Mouse (Mus musculus) cerebellum, postnatal 36 days (tissue): ENCODE measurements around the gene Akap11.

Experiments
- DNase-seq, 2 experiments: peaks; one replicate each; pipeline ENCODE4 v3.0.0; 2021 to 2022; ENCODE audit warnings: mixed read lengths in 2 of 2

Akap11 gene

DNA sequence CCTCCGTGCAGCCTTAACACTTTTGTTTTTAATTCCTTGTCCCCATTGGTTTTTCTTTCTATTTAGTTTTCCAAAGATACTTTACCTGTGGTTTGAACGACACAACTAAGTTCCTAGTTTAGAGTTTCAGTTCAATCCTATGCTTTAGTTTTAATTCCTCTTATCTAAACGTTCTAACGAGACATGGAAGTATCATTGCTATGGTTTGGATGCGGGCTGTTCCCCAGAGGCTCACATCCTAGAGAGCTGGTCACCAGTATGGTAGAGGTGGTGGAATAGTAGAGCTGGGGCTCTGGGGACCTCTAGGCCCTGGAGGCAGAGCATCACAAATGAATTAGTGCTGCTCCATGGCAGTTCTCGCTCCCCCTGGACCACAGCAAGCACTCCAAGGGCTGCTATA lies 9.7 kb downstream of the Akap11 start:
- DNase-seq = no peak

DNA sequence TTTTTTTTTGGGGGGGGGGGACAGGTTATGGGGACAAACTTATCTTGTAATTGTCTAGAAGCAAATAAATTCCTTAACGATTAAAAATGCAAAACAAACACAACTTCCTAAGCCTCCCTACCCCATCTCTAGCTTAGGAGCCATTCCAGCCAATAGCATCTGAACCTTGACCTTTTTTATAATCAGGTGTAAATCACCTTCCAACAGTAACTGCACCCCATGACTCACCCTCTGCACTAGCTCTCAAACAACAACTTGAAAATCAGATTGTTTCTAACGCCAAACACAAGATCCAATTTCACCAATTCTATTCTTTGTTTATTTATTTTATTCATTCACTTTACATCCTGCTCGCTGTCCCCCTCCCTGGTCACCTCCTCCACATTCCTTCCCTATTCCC lies 10.1 kb downstream of the Akap11 start:
- no peak for DNase-seq

DNA sequence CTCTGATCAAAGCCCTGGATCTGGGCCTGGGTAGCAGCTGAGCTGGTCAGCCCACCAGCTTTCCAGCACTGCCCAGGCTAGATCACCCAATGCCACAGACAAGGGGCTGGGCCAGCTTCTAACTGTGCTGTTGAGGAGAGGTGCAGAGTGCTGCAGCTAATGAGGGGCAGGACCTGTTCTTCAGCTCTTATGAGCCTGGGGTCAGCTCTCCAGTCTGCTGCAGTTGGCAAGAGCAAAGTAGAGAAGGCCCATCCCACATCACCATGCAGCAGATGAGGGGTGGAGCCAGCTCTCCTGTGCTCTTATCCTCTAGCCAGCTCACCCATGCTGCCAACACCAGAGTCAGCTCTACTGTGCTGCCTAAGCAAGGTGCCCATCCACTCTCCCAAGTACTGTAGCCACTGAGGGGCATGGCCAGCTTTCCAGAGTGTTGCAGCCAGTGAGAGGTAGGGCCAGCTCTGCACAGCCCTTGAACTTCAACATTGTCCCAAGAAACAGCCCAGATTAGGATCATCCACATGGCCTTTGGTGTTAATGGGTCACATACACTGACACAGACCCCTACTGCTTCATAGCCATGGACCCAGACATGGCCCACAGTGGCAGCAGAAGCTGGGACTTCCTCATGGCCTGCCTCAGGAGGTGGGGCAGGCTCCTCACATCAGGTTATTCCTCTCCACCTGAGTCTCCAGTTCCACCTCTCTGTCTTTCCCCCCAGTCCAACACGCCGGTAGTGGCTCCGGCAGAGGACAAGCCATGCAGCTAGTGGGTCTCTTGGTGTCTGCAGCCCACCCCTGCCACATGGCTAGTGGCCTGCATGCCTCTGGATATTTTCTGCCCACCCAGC lies 10.8 kb downstream of the Akap11 start:
- peak in 1 of 2 experiments; percentile 13 for DNase-seq

DNA sequence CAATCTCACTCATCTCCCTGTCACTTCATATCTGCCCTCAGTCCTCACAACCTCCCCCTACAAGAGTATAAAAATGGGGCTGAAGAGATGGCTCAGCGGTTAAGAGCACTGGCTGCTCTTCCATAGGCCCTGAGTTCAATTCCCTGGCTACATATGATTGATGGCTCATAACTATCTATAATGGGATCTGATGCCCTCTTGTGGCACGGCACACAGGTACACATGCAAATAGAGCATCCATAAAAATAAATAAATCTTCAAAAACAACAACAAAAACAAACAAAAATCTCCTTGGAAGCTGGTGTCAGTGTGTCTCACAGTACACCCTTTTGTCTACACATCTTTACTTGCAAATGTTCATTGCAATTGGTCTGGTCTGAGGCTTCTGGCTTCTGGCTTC lies 11.5 kb downstream of the Akap11 start:
- no peak for DNase-seq

DNA sequence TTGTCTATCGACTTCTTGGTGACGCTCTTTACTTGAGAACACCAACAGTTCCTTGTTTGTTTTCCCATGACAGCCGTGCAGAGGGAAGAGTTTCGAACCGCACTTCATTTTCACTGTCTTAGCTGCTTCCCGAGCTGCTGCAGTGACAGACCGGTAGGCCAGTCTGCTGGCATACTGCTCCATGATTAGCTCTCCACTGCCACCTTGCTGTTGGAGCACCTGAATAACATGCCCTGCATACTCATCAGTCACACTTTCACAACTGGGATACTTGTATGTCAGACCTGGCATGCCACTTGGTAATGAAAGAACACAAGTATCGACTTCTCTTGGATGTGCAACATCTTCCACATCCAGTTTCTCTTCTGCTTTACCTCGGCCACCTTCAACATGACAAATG lies 25.9 kb downstream of the Akap11 start:
- no peak for DNase-seq

DNA sequence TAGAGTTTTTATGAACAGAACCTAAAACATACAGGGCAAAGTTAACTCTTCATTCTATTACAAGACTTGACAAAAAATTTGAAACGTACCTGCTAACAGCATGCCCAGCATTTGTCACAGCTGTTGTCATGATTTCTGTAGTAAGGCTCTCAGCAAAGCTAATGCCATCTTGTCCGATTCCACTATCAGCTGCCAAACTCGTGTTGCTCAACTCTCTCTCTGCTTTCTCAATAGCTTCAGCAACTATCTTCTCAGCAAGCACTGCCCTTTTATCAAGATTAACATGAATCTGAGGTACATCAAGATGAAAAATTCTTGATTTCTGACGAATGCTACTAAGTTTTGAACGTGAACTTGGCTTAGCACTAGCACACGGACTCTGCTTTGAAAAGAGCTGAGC lies 26.8 kb downstream of the Akap11 start:
- DNase-seq = no peak

DNA sequence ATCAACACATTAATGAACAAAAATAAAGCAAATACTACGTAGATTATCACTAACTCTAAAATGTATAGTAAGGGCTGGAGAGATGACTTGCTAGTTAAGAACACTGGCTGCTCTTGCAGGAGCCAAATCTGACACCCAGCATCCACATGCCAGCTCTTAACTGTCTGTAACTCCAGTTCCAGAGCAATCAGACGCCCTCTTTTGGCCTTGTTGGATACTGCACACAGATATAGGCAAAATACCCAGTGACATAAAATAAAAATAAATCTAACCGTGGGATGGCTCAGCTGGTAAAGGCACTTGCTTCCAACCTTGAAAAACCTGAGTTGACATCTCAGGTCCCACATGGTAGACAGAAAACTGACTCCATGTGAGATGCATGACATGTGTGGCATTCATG lies 36.0 kb downstream of the Akap11 start:
- DNase-seq = no peak

DNA sequence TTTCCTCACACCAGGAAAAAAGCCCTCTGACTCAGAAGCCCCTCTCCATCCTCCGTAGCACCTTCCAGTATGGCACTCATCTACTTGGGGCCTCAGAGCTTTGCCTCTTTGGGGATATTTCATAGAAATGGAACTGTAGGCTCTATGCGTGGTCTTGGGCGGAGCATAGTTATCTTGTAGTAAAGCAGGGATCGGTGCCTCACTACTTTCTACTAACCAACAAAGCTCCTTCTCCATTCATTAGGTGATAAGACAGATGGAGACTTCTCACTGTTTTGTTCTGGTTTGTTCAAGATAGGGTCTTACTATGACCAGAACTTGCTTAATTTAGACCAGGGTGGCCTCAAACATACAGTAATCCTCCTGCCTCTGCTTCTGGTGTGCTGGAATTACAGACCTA lies 39.9 kb downstream of the Akap11 start:
- DNase-seq = no peak

DNA sequence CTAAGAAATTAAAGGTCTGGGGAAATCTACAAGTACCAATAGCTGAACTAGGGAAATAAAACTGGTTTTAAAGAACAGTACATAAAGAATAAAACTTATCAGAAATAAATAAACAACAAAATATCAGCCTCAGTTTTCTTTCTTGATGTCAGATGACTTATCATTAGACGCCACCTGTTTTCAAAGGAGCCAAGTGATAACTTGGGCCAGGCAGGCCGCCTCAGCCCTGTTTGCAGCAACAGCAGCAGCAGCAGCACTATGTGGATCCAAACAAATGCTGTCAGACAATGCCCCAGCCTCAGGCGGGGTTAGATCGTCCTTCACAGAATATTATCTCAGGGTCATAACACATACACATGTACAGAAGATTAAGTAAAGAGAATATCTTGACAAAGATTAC lies 41.4 kb downstream of the Akap11 start:
- DNase-seq = no peak

DNA sequence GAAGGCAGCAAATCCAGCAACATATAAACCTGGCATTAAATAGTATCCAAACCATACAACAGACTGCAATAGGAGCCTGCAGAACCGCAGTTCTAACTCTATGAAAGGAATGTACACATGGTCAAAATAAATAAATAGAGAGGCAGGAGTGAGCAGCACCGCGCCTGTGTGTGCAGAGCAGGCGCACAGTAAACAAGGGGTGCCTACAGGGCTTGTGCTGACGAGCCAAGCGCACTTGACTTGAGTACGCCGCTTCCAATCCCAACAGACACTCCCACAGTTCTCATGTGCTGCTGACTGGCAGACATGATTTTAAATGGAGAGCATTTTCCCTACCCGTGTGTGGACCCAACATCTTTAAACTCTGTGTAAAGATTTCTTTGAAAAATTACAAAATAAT lies 44.0 kb downstream of the Akap11 start:
- DNase-seq = no peak

DNA sequence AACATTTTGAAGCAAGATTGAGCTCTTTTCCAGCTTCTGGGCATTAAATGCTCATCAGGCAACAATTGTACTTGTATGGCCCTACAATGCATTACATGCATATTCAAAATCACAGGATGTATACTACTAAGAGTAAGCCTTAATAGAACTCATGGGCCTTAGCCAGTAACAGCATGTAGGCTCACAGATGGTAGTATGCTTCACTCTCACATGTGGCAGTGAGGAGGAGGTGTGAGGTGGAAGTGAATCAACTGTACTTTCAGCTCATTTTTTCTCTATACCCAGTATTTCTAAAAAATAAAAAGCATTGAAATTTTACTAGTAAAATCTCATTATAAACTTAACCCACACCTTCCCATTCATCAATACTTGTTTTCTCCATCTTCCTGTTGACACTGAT lies 45.2 kb downstream of the Akap11 start:
- no peak for DNase-seq

DNA sequence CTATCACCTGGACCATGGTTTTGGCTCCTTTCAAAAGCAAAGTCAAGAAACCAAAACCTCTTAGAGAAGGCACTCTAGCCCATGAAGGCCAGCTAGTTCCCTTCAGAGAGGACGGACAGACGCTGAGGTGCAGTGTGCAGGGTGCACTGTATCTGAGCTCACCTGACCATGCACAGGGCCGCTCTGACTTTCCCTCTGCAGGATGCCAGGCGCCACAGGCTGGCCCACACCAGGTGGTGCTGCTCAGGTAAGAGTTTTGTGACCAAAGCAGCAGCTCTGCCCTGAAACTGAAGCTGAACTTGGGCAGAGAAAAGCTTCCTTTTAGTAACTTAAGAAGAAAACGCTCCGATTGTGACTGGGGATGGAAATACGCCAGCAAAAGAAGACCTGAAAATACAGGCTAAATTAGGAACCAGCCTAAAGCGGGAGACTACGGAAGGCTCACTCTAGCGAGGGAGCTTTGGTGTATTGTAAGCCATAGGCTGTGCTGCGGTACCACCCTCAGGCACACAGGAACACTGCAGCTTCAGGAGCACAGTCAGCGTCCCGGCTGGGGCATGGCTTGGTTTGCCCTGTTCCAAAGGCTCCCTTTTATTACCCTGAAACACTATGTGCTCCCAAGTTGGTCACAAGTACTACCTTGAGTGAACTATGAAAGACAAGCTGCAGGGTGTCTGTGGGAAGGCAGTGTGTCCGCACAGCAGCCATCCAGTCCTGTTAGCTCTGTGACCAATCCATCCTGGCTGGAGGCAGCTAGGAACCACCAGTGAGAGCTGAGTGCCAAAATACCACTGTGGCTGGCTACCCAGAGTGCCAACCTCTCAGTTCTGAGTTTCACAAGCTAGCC lies 54.0 kb downstream of the Akap11 start:
- peak; percentile 45 to 52 for DNase-seq

DNA sequence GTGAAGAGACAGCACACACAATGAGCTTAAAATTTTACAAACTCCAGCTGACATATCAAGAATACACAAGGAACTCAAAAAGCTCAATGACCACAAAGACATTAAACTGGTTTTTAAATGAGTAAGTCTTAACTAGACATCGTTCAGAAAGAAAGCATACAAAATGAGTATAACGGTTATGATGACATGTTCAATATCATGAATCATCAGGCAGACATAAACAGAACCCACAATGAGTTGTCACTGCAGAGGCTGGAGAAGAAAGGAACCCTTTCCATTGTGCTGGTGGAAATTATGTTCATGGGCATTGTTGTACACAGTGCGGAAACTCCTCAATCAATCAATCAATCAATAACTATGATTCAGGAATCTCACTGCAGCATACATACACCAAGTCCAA lies 62.5 kb downstream of the Akap11 start:
- DNase-seq = no peak

DNA sequence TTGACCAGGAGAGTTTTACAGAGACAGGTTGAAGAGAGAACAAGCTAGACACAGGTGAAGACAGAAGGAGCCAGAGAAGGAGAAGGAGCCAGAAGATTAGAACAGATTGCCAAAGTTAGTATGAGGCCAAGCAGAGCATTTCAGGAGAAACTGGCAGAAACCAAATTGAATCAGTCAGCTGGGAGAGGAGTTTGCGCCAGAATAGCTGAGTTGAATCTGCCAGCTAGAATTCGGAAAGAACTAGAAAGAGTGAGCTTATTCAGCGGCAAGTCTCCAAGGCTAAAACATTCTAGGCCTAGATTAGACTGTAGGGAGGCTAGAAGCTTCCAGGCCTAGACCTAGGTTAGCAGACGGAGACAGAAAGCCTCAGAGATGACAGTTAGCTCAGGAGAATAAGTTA lies 65.9 kb downstream of the Akap11 start:
- no peak for DNase-seq

DNA sequence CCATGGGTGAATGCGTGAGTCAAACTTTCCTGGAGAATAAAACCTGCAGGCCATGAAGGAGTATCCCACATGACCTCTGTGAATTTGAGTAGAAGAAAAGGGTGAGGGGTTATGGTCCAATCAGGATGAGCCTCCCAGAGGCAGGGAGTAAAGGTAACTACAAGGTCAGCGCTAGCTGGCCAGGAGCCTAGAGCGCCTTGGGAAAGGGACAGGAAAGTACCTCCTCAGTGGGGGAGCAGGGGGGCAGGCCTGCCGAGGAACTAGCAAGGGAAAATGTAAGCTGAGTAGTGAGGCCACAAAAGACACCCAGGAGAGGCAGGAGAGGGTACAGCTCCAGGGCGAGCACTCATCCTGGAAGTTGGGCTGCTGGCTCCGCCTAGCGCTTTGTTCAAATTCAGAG lies 67.6 kb downstream of the Akap11 start:
- no peak for DNase-seq

DNA sequence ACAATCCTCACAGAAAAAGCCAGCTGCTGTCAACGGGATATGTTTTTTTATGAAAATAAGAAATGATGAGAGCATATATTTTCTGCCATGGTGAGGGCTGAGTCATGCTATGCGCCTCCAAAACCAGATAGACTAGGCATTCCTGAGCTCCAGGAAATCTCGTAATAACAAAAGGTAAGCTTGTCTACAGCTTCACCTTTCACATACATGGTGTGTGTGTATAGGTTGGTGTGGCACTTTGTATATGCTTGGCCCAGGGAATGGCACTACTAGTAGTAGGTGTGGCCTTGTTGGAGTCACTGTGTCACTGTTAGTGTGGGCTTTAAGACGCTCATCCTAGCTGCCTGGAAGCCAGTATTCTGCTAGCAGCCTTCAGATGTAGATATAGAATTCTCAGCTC lies 68.6 kb downstream of the Akap11 start:
- DNase-seq = no peak

DNA sequence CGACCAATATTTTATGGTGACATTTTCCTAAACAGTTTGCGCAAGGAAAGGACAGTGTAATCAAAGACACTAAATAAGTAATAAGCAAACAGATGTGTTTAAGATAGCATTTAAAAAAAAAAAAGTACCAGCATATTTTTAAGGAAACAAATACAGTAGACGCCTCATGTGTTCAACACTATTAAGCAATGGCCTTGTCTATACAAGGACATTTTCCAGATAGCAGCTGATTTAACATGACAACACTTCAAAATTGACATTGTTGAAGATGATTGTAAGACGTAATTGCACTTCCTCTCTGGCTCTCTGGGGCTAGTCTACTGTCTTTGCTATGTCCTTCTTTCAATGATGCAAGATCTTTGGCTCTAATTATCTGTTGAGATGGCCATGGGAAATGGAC lies 72.3 kb downstream of the Akap11 start:
- DNase-seq = no peak

DNA sequence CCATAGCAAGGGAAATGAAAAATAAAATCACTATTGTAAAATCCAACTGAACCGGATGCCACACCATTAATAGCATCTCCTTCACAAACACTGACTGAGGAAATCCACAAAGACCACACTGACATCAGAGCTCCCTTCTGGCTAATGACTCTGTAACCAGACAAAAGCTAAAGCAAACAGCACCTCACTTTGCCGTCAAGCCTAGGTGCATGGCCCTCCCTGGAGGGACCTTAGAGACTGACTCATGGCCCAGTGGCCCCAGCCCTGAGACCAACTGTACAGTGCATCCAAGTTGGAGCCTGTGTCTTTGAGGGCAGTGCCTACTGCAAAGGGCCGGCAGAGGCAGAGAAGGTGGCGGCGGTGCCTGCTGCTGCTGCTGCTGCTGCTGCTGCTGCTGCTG lies 77.5 kb downstream of the Akap11 start:
- DNase-seq = no peak

DNA sequence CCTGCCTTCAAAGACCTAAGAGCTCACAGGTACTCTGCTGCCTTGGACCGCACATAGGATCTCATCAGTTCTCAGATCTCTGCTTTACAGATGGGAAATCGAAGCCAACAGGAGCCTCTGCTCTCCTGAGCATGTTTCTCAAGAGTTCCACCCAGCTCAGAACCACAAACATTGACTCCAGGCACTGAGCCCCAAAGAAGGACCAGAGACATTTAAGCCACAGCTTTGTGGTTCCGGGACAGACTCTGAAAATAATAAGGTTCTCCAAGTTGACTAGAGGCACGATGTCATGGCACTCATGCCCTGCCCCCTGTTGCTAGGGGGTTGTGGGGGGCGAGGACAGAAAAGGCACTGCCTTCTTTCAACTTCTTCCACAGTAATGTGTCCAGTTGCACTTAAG lies 77.9 kb downstream of the Akap11 start:
- no peak for DNase-seq

DNA sequence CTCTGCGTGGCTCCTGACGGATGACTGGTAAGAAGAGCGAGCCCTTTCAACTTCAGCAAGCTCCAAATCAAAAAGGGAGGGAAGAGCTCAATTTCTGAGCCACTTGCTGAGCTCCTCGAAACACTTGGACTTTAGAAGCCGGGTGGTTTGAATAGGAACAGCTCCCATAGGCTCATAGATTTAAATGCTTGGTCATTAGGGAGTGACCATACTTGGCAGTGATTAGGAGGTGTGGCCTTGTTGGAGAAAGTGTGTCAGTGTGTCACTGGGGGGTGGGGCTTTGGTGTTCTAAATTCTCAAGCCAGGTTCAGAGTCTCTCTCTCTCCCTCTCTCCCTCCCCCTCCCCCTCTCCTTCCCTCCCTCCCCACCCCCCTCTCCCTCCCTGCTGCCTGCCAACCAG lies 81.6 kb downstream of the Akap11 start:
- DNase-seq = no peak

DNA sequence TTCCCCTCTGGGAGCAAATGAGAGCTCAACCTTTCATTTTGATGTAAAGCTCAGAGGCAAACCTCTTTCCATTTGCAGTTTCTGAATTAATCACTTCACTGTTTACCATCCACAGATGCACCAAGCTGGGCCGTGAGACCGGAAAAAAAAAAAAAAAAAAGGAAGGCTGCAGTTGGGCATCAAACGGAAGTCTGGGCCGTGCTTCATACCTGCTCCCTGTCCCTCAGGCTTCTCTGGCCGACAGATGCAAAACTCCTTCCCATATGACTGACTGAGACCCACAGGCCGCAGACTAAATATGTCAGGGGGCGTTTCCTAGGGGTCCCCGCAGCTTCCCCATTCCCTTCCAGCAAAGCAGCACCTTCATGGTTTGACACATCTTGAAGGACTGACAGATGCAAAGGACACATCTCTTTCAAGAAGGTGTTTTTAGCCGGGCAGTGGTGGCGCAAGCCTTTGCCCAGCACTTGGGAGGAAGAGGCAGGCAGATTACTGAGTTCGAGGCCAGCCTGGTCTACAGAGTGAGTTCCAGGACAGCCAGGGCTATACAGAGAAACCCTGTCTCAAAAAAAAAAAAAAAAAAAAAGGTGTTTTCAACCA lies 87.7 kb downstream of the Akap11 start:
- DNase-seq = no peak

DNA sequence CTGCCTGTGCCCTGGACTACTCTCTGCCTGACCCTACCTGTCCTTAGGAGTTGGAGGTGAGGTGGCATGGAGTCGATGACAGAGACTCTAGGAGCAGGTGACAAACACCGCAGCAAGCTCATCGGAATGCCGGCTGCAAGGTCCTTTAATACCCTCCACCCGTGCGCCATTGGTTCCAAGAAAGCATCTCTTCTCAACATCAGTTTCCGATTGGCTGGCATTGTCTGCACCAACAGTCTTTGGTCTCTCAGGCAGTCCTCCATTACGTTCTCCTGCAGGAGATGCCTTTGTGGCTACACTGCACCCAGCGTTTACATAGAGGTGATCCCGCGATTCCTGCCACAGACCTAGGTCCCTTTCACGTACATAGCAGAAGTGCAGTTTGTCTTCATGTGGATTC lies 88.6 kb downstream of the Akap11 start:
- no peak for DNase-seq

DNA sequence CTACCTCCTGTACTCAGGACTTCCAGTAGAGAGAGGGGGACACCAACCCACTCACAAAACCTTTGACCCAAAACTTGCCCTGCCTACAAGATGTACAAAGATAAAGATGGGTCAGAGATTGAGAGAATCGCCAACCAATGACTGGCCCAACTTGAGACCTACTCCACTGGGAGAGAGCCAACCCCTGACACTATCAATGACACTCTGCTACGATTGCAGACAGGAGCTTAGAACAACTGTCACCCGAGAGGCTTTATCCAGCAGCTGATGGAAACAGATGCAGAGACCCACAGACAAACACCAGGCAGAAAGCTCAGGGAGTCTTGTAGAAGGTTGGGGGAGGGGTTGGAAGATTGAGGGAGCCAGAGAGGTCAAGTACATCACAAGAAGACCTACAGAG lies 89.1 kb downstream of the Akap11 start:
- no peak for DNase-seq
